Comparison of ENCODE assay signal across 1 mouse cellular context in the genomic region with DNA sequence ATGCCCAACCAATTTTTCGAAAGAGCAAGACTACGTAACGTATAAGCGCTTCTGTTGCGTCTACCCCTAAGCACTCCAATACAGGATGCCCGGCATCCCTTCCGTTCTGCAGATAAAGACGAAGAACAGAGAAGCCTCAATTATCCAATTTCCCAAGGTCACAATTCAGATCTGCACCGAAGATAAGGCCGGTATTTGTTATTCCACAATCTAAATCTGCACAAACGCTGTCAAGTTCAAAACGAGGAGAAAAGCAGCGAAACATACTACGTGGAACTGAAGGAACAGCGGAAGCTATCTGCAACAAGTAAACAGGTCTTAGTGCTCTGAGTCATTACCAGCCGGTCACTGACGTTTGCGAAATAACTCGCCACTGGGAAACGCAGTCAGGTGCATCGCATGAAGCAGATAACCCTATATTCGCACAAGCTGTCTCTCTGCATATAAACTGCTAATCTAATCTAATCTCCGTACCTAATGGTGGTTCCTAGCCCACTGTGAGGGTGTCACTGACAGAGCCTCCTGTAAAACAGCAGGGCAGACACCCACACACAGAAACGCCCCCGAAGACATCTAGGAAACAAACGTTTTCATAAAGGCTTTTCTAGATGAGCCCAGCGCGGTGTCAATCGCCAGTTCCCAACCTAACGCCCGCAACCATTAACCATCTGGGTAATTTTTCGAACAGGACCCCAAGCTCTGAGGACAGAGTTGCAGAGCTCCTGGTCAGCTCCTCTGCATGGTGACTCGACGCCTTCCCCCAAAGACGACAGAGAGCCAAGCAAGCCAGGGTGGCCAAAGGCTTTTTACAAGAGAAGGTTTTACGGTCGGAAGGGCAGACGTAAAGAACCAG.
TF ChIP-seq lines count a peak whose summit lies in the region.

No protein-coding gene starts in this region.

TF ChIP-seq in CH12.LX, 34 proteins besides CTCF, POLR2A, EP300 and RAD21 (continued from another document):
- TF ChIP-seq MXI1 (IDR thresholded peaks at IDR 0.05; ENCODE audit: low read depth, low read length) (0 out of 2 replicates have a peak, but pooled peaks have one; percentile 19), IRF4 (IDR thresholded peaks at IDR 0.05; ENCODE audit: low read depth, low read length) (peak; percentile 54; the same call in 1 of the 2 replicates), UBTF (IDR thresholded peaks at IDR 0.05; ENCODE audit: low read depth, low read length) (no peak), MAZ (IDR thresholded peaks at IDR 0.05; ENCODE audit: low read depth, low read length) (0 out of 2 replicates have a peak, but pooled peaks have one; percentile 21), GABPA (IDR thresholded peaks at IDR 0.05; ENCODE audit: insufficient replicate concordance, low read depth, low read length) (no peak), ELF1 (IDR thresholded peaks at IDR 0.05; ENCODE audit: low read depth, low read length) (no peak), KAT2A (IDR thresholded peaks at IDR 0.05; ENCODE audit: insufficient replicate concordance, low read length) (no peak), TCF12 (IDR thresholded peaks at IDR 0.05; ENCODE audit: low read depth, low read length) (no peak), PAX5 (IDR thresholded peaks at IDR 0.05; ENCODE audit: low read length) (no peak), USF2 (conservative IDR thresholded peaks at IDR 0.05; ENCODE audit: low read depth, low read length) (no peak), SMC3 (IDR thresholded peaks at IDR 0.05; ENCODE audit: low read depth, low read length) (no peak), ZC3H11A (IDR thresholded peaks at IDR 0.05; ENCODE audit: low read depth, low read length) (no peak), SIN3A (IDR thresholded peaks at IDR 0.05; ENCODE audit: low read length) (peak; percentile 78), JUN (IDR thresholded peaks at IDR 0.05; ENCODE audit: insufficient read depth, low read depth, low read length) (no peak), HCFC1 (IDR thresholded peaks at IDR 0.05; ENCODE audit: low read depth, low read length) (no peak), ZNF384 (IDR thresholded peaks at IDR 0.05; ENCODE audit: low read depth, low read length) (no peak), POLR2AphosphoS2 (IDR thresholded peaks at IDR 0.05; ENCODE audit: low read depth, low read length) (no peak), TBP (conservative IDR thresholded peaks at IDR 0.05; ENCODE audit: low read depth, low read length) (no peak), MEF2A (IDR thresholded peaks at IDR 0.05; ENCODE audit: borderline replicate concordance, low read depth, low read length) (no peak), E2F4 (IDR thresholded peaks at IDR 0.05; ENCODE audit: insufficient replicate concordance, low read depth, low read length) (no peak), NELFE (IDR thresholded peaks at IDR 0.05; ENCODE audit: low read depth, low read length) (no peak), ZKSCAN1 (IDR thresholded peaks at IDR 0.05; ENCODE audit: borderline replicate concordance, low read depth, low read length) (no peak), MYC (IDR thresholded peaks at IDR 0.05; ENCODE audit: low read depth, low read length) (no peak), ZMIZ1 (IDR thresholded peaks at IDR 0.05; ENCODE audit: low read depth, low read length) (no peak), ETS1 (conservative IDR thresholded peaks at IDR 0.05; ENCODE audit: low read depth, low read length) (peak; percentile 74), CHD2 (IDR thresholded peaks at IDR 0.05; ENCODE audit: low read length) (no peak), NRF1 (IDR thresholded peaks at IDR 0.05; ENCODE audit: low read depth, low read length) (no peak)
